Mouse (Mus musculus) urinary bladder, postnatal 25 days (tissue): ENCODE results near the gene Lrrc34.

Source experiments
- DNase-seq: peaks from one replicate; pipeline ENCODE4 v3.0.0; 2022; ENCODE audit warnings: low spot score

Lrrc34 gene

DNA sequence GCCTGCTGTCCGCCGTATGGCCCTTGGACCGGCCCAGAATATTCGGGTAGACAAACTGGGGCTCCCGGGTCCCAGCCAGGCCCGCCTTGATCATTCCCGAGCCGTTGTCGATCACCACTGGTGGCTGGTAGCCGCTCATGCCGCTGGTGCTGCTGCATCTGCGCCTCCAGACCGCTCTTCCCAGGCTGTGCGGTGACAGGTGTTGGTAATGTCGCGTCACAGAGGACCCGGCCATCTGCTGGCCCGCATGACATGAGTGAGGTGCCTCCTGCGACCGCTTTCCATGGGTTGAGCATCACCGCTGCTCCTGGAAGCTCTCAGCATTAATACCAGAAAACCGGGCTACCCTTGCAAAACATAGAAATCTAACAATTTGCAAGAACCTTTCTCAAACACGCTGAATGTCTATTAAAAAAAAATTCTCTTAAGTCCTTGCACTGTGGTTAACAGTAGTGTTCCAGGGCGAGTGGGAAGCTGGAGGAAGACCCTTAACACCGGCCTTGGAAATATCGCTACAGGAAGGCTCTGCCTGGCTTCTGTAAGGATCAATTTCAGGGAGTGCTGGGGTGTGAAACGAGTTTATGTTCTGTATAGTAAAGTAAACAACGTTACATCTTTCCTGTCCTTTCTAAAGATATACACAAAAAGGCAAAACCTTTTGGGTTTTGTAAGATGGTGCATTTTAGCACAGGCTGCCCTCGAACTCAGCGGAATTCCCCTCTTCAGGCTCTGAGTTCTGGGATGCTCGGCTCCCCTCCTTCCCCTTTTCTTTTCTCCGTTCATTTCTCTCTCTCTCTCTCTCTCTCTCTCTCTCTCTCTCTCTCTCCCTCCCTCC is 47.7 kb downstream of the Lrrc34 start, which contains the start of gene Actrt3:
Gene Actrt3, minus strand, starts transcription at position 229 of the 835 bp plus-strand sequence.
- DNase-seq, result no peak

DNA sequence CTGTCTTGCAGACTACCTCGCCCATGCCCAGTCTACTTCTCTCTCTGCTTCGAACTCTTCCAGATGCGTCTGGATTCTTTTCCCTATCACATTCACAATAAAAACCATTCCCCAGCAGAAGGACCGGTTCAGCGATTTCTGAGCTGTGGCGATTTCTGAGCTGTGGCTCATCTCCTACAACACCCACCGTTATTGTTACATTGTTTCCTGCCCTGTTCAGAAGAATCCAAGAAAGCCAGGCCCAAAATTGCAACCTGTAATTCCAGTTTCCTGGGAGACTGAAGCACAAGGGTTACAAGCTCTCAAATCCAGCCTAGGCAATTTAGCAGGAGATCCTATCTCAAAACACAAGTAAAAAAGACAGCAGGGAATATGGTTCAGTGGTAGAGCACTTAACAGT is 50.4 kb downstream of the Lrrc34 start:
- no peak for DNase-seq

GRCm38 (mm10) chr3:30595111-30595832 is 52.4 kb downstream of the Lrrc34 start:
- no peak for DNase-seq

GRCm38 (mm10) chr3:30593719-30594485 is 53.8 kb downstream of the Lrrc34 start:
- DNase-seq, result no peak

DNA sequence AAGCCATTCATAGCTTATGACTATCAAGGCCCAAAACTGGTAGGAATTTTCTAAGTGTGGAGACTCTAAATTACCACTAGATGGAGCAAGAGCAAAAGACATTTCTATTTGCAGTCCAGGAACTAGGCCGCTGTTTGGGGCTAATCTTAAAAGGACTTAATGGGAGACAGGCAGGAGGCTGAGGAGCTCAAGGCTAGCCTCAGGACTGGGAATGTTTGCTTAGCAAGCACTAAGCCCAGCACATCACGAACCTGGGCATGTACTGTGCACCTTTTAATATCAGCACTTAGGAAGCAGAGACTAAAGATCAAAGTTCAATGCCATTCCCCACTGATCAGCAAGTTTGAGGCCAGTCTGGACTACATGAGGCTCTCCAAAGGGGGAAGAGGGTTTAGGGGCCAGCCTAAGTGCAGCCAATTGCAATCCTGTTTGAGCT is 55.2 kb downstream of the Lrrc34 start:
- no peak for DNase-seq

DNA sequence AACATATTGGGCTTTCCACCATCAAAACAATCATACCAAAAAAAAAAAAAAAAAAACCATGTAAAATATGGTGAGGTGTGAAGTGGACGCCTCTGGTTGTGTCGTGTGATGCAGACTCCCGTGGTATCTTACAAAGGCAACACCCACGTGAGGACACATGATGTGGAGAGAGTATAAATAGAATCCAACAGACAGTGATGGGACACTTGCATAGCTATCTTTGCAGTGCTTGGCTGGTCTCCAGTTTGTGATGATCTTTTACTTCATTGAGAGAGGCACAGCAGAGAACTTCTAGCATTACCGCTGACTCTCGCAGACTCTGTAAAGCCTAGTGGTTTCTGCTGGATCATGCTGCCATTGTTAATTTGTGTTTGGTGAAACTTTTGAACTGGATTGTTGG is 58.8 kb downstream of the Lrrc34 start:
- no peak for DNase-seq
